ENCODE assay signal across 9 mouse cellular contexts in genomic region chr10:86703375-86703774, GRCm38 (mm10). TPM values are rescaled to one million over a fixed set of nuclear protein-coding genes. Genes with fewer than 3 reads are reported as not detected.
A peak's percentile ranks its signal among the peaks of the same experiment; 100 is the strongest.
DNase-seq lines count a peak whose midpoint lies in the region; ATAC-seq and TF ChIP-seq lines count a peak whose summit lies in the region.
"Had no signal": no experiment of that assay in that cellular context is flagged by ENCODE, and none has a peak within 500 bp of the region (broad histone marks: within the 10 kb centered on the region; RNA-seq: fewer than 3 reads in every experiment).

No protein-coding gene starts in this region.

- H3K9me3 ChIP-seq in heart, embryonic 13.5 days = no peaks in the 10 kb centered on the region
- H3K9me3 ChIP-seq in hindbrain, embryonic 15.5 days = no peaks in the 10 kb centered on the region
- no peaks in the 10 kb centered on the region for H3K9me3 ChIP-seq in midbrain, embryonic 12.5 days

- ATAC-seq in heart, embryonic 13.5 days (ENCODE audit: extremely low read depth, insufficient number of reproducible peaks, low FRiP score, low TSS enrichment) = no peak
- no peak for ATAC-seq in hindbrain, embryonic 15.5 days (ENCODE audit: low FRiP score, low read depth)
- ATAC-seq in midbrain, embryonic 12.5 days (ENCODE audit: low FRiP score, low read depth) = no peak

- H3K4me1 ChIP-seq in heart, embryonic 13.5 days = peaks cover 57% of the 10 kb centered on the region
- peaks cover 29% of the 10 kb centered on the region for H3K4me1 ChIP-seq in bone marrow macrophage, adult 2 months (ENCODE audit: control insufficient read depth, insufficient read depth, low read length)
- peaks cover 61% of the 10 kb centered on the region for H3K4me1 ChIP-seq in hindbrain, embryonic 15.5 days (replicated peaks)
- peaks cover 53% of the 10 kb centered on the region for H3K4me1 ChIP-seq in midbrain, embryonic 12.5 days

- no peak for TF ChIP-seq CTCF in bone marrow macrophage, adult 2 months (IDR thresholded peaks at IDR 0.05; ENCODE audit: low read depth, low read length)

- H3K9ac ChIP-seq in heart, embryonic 13.5 days = peak overlapping the region; percentile 96
- no peak overlapping the region for H3K9ac ChIP-seq in hindbrain, embryonic 15.5 days
- peak overlapping the region; percentile 94; the same call in 1 of the 2 replicates for H3K9ac ChIP-seq in midbrain, embryonic 12.5 days (replicated peaks)

- WGBS in heart, embryonic 13.5 days = 37% methylated on average over 4 of the region's 4 CpGs
- WGBS in hindbrain, embryonic 15.5 days = 82% methylated on average over 4 of the region's 4 CpGs
- WGBS in midbrain, embryonic 12.5 days = 77% methylated on average over 4 of the region's 4 CpGs

- peaks cover 54% of the 10 kb centered on the region for H3K36me3 ChIP-seq in heart, embryonic 13.5 days
- peaks cover 44% of the 10 kb centered on the region for H3K36me3 ChIP-seq in hindbrain, embryonic 15.5 days
- peaks cover 52% of the 10 kb centered on the region for H3K36me3 ChIP-seq in midbrain, embryonic 12.5 days

- H3K4me3 ChIP-seq in heart, embryonic 13.5 days = peak overlapping the region; percentile 88
- H3K4me3 ChIP-seq in bone marrow macrophage, adult 2 months (ENCODE audit: insufficient read depth, low read length) = peak overlapping the region; percentile 88
- H3K4me3 ChIP-seq in hindbrain, embryonic 15.5 days = peak overlapping the region; percentile 62
- peak overlapping the region; percentile 73 for H3K4me3 ChIP-seq in midbrain, embryonic 12.5 days

- H3K27ac ChIP-seq in heart, embryonic 13.5 days (replicated peaks) = no peak overlapping the region
- H3K27ac ChIP-seq in bone marrow macrophage, adult 2 months (ENCODE audit: insufficient read depth, low read depth, low read length) = no peak overlapping the region
- no peak overlapping the region for H3K27ac ChIP-seq in hindbrain, embryonic 15.5 days (replicated peaks)
- no peak overlapping the region for H3K27ac ChIP-seq in midbrain, embryonic 12.5 days (replicated peaks)

- DNase-seq in heart, postnatal 14 days = no peak
- no peak for DNase-seq in spleen, postnatal 10 days (ENCODE audit: low spot score in 2 of 2)
- no peak for DNase-seq in cerebellum, adult 9-10 months
- DNase-seq in adrenal gland, postnatal 14 days = no peak
- DNase-seq: gastrocnemius, postnatal 10 days had no signal

- H3K4me2 ChIP-seq in heart, embryonic 13.5 days = peak overlapping the region; percentile 96
- H3K4me2 ChIP-seq in hindbrain, embryonic 15.5 days = peak overlapping the region; percentile 81
- peak overlapping the region; percentile 67 for H3K4me2 ChIP-seq in midbrain, embryonic 12.5 days (replicated peaks)

- TF ChIP-seq POLR2A in bone marrow macrophage, adult 2 months (IDR thresholded peaks at IDR 0.05; ENCODE audit: borderline replicate concordance, low read depth, low read length) = no peak

- intact Hi-C loops in heart, postnatal 14 days (cut with DNase I) = loop anchor here (5.0 to 10.0 kb wide), 2 partner anchors 114 to 399 kb away; partner anchors contain the start of gene Timp3

- H3K27me3 ChIP-seq in heart, embryonic 13.5 days (replicated peaks) = no peaks in the 10 kb centered on the region
- H3K27me3 ChIP-seq in hindbrain, embryonic 15.5 days = no peaks in the 10 kb centered on the region
- no peaks in the 10 kb centered on the region for H3K27me3 ChIP-seq in midbrain, embryonic 12.5 days

RNA-seq across cellular contexts. Expression of gene Hsp90b1, which starts 1.9 kb away (rescaled TPM):
- polyA plus RNA-seq in heart, embryonic 13.5 days (2015; fragmentation: Nextera tagmentation; extraction: Ambion mirVana) = 435 and 494 TPM in 2 replicates
- 100 to 1,000 TPM; 220 to 280 TPM for total RNA-seq in heart, postnatal 14 days (2021)
- polyA plus RNA-seq in bone marrow macrophage, adult 2 months (2012; ENCODE audit: insufficient read depth, insufficient read length, missing spikeins) = 458 and 473 TPM in 2 replicates
- 308 and 330 TPM in 2 replicates for polyA plus RNA-seq in hindbrain, embryonic 15.5 days (2015; fragmentation: Nextera tagmentation; extraction: Ambion mirVana)
- 452 and 458 TPM in 2 replicates for polyA plus RNA-seq in midbrain, embryonic 12.5 days (2016; fragmentation: Nextera tagmentation; extraction: Ambion mirVana)
- total RNA-seq in adrenal gland, postnatal 14 days (2021) = 621 TPM in 2 replicates

RNA-seq across cellular contexts. Expression of gene Ttc41, which starts 2.2 kb away (rescaled TPM):
- polyA plus RNA-seq in heart, embryonic 13.5 days (2015; fragmentation: Nextera tagmentation; extraction: Ambion mirVana) = 1.8 and 2.1 TPM in 2 replicates
- total RNA-seq in heart, postnatal 14 days (2021) = 1 to 10 TPM; 1.4 TPM
- polyA plus RNA-seq in bone marrow macrophage, adult 2 months (2012; ENCODE audit: insufficient read depth, insufficient read length, missing spikeins) = 0.89 and 1.8 TPM in 2 replicates
- polyA plus RNA-seq in hindbrain, embryonic 15.5 days (2015; fragmentation: Nextera tagmentation; extraction: Ambion mirVana) = 1.7 and 2.0 TPM in 2 replicates
- 3.0 and 3.5 TPM in 2 replicates for polyA plus RNA-seq in midbrain, embryonic 12.5 days (2016; fragmentation: Nextera tagmentation; extraction: Ambion mirVana)
- total RNA-seq in adrenal gland, postnatal 14 days (2021) = 2.4 and 2.7 TPM in 2 replicates
